Mouse (Mus musculus) kidney, embryonic 14.5 days (tissue): ENCODE results near the gene Arhgef15. TPM values are rescaled to one million over a fixed set of nuclear protein-coding genes. Genes with fewer than 3 reads are reported as not detected.
"Not testable (repeated sequence)": the region's sequence is repeated elsewhere in the genome, so short reads cannot be mapped to it uniquely, and the experiment has no call there.

Source experiments
- ATAC-seq: fragments of 200-750 bp; cut with Nextera tagmentation; 2 replicates; pipeline ENCODE4 v1.8.0; 2017; ENCODE audit warnings: moderate number of reproducible peaks, mild to moderate bottlenecking, moderate TSS enrichment, moderate library complexity; ENCODE audit not compliant: low FRiP score, low TSS enrichment
- H3K27ac ChIP-seq: fragments of 300-500 bp; sonication (generic); 2 replicates; pipeline ENCODE4 v1.5.1; 2014; ENCODE audit warnings: low read depth, mild to moderate bottlenecking, low read length, moderate library complexity, mixed read lengths
- H3K27me3 ChIP-seq: fragments of 300-500 bp; sonication (generic); 2 replicates; pipeline ENCODE4 v1.6.1; 2014; ENCODE audit warnings: mild to moderate bottlenecking, low read length; ENCODE audit not compliant: control insufficient read depth, insufficient read depth
- H3K36me3 ChIP-seq: fragments of 300-500 bp; sonication (generic); 2 replicates; pipeline ENCODE4 v1.6.1; 2014; ENCODE audit warnings: low read length, mixed read lengths; ENCODE audit not compliant: control insufficient read depth, insufficient read depth
- H3K4me1 ChIP-seq: fragments of 300-500 bp; sonication (generic); 2 replicates; pipeline ENCODE4 v1.6.1; 2014; ENCODE audit warnings: low read length, mixed read lengths; ENCODE audit not compliant: control insufficient read depth, insufficient read depth
- H3K4me2 ChIP-seq: fragments of 300-500 bp; sonication (generic); replicated peaks from 2 replicates; pipeline ENCODE4 v1.6.1; 2014; ENCODE audit warnings: low read depth, mild to moderate bottlenecking, low read length
- H3K4me3 ChIP-seq: fragments of 300-500 bp; sonication (generic); 2 replicates; pipeline ENCODE4 v1.5.1; 2014; ENCODE audit warnings: mild to moderate bottlenecking, low read length
- H3K9ac ChIP-seq: fragments of 300-500 bp; sonication (generic); 2 replicates; pipeline ENCODE4 v1.6.1; 2014; ENCODE audit warnings: low read depth, mild to moderate bottlenecking, low read length, moderate library complexity
- H3K9me3 ChIP-seq: fragments of 300-500 bp; sonication (generic); 2 replicates; pipeline ENCODE4 v1.6.1; 2016; ENCODE audit warnings: low read length; ENCODE audit not compliant: control insufficient read depth
- WGBS: fragments of 180-500 bp; shearing (Covaris S2); extraction: QIAGEN DNeasy Blood & Tissue Kit; methylation state at CpG from one replicate; pipeline ENCODE4 v1.1.7; 2014; 5-methylcytosine and 5-hydroxymethylcytosine counted together
- polyA plus RNA-seq: library from polyadenylated mRNA; unstranded; fragments of >200 nt; fragmentation: Nextera tagmentation; extraction: Ambion mirVana; gene quantifications from 2 replicates; pipeline ENCODE4 v1.2.1, GENCODE M21; 2014

The Arhgef15 gene
- polyA plus RNA-seq, 1 experiment from 2014 or later: 15.9 TPM

- Histone ChIP-seq H3K4me3 (no peak overlapping the region), H3K4me2 (no peak overlapping the region), H3K36me3 (peaks cover 63% of the 10 kb centered on the region), H3K4me1 (no peaks in the 10 kb centered on the region), H3K9ac (no peak overlapping the region), H3K27me3 (no peaks in the 10 kb centered on the region; the same call in 1 of the 2 replicates), H3K9me3 (no peaks in the 10 kb centered on the region), H3K27ac (no peak overlapping the region)
- WGBS: 89% methylated on average over 11 of the region's 11 CpGs
- ATAC-seq: no peak
These were observed 30.1 kb upstream of the Arhgef15 start for GRCm38 (mm10) chr11:68987365-68987882.

- H3K9me3 ChIP-seq: no peaks in the 10 kb centered on the region
- no peak overlapping the region for H3K4me2 ChIP-seq
- ATAC-seq: 0 out of 2 replicates have a peak, but pooled peaks have one; percentile 32
- H3K27ac ChIP-seq: no peak overlapping the region
- no peaks in the 10 kb centered on the region for H3K4me1 ChIP-seq
- H3K4me3 ChIP-seq: no peak overlapping the region
- no peaks in the 10 kb centered on the region; the same call in 1 of the 2 replicates for H3K27me3 ChIP-seq
- peaks cover 19% of the 10 kb centered on the region for H3K36me3 ChIP-seq
- no peak overlapping the region for H3K9ac ChIP-seq
- WGBS: 32% methylated on average over 4 of the region's 4 CpGs
These were observed 25.5 kb upstream of the Arhgef15 start for GRCm38 (mm10) chr11:68982639-68983369.

- no peak overlapping the region for H3K4me2 ChIP-seq
- H3K9me3 ChIP-seq: no peaks in the 10 kb centered on the region
- peaks cover 5% of the 10 kb centered on the region; the same call in 1 of the 2 replicates for H3K36me3 ChIP-seq
- ATAC-seq: no peak
- 62% methylated on average over 3 of the region's 3 CpGs for WGBS
- no peak overlapping the region for H3K27ac ChIP-seq
- no peak overlapping the region for H3K4me3 ChIP-seq
- no peaks in the 10 kb centered on the region for H3K4me1 ChIP-seq
- no peak overlapping the region for H3K9ac ChIP-seq
- no peaks in the 10 kb centered on the region for H3K27me3 ChIP-seq
These were observed 23.6 kb upstream of the Arhgef15 start for GRCm38 (mm10) chr11:68980919-68981318.

DNA sequence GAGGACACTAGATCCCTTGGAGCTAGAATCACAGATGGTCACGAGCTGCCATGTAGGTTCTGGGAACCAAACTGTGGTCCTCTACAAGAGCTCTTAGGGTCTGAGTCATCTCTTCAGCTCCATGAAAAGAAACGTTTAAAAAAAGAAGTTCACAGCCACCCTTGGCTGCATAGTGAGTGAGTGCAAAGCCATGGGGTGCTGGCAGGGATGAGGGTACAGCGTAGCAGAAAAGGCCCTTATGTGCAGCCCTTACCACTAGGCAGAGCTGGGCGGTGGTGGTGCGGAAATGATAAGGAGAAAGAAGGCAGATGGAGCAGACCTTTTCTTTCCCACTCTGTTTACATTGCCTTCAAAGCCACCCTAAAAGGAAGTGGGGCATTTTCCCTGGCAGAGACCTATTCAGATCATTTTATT is 22.0 kb upstream of the Arhgef15 start:
- Histone ChIP-seq H3K27me3 (no peaks in the 10 kb centered on the region), H3K4me1 (no peaks in the 10 kb centered on the region), H3K9me3 (no peaks in the 10 kb centered on the region), H3K4me2 (no peak overlapping the region), H3K9ac (no peak overlapping the region), H3K27ac (no peak overlapping the region), H3K4me3 (no peak overlapping the region), H3K36me3 (no peaks in the 10 kb centered on the region)
- ATAC-seq: no peak
- 76% methylated on average over 5 of the region's 5 CpGs for WGBS

DNA sequence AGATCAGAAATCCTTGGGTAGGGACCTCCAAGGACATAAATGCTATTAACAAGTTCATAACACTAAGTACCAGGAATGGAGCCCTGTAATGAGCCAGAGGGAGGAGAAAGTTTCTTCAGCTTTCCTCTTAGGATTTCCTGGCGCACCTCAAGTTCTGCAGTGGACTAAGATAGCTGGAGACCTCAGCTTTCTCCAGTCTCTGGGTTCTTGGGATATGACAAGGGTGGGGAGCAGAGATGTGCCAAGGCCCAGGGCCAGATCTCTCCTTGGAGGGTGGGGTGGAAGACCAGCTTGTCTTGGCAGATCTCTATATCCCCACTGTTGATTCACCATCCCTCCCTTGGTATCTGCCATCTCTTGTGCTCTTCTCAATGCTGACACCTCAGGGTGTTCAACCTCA is 18.3 kb upstream of the Arhgef15 start:
- H3K4me2 ChIP-seq: no peak overlapping the region
- H3K4me1 ChIP-seq: 0 out of 2 replicates have a peak, but pooled peaks cover 6% of the 10 kb centered on the region
- no peaks in the 10 kb centered on the region for H3K27me3 ChIP-seq
- no peak overlapping the region for H3K4me3 ChIP-seq
- H3K9ac ChIP-seq: no peak overlapping the region
- ATAC-seq: no peak
- H3K36me3 ChIP-seq: no peaks in the 10 kb centered on the region
- no peak overlapping the region for H3K27ac ChIP-seq
- 95% methylated on average over 1 of the region's 1 CpGs for WGBS
- H3K9me3 ChIP-seq: no peaks in the 10 kb centered on the region

DNA sequence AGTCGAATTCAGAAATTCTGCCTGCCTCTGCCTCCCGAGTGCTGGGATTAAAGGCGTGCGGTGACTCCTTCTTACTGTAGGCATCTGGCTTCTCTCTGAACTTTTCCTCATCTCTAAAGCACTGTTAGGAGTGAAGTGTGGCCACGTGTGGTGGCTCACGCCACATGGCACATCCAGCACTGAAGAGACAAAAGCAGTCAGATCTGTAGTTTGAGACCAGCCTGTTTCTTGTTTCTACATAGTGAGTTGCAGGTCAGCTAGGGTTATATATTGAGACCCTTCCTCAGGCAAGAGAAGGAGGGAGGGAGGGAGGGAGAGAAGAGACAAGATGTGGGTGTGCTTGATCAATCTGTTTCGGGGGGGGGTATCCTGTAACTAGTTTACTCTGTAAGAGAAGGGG is 17.8 kb upstream of the Arhgef15 start, which contains the start of gene Rangrf:
Rangrf (minus strand) TSS at position 101 of the 400 bp plus-strand sequence.
- Histone ChIP-seq H3K9ac (peak within 1 kb of the TSS; percentile 28; the same call in 1 of the 2 replicates), H3K36me3 (no peaks in the 10 kb centered on the region), H3K27ac (no peak within 1 kb of the TSS), H3K4me1 (0 out of 2 replicates have a peak, but pooled peaks cover 6% of the 10 kb centered on the region), H3K27me3 (no peaks in the 10 kb centered on the region), H3K9me3 (no peaks in the 10 kb centered on the region), H3K4me3 (peak within 1 kb of the TSS; percentile 48), H3K4me2 (peak within 1 kb of the TSS; percentile 61)
- ATAC-seq: no peak
- 84% methylated on average over 7 of the region's 7 CpGs for WGBS

DNA sequence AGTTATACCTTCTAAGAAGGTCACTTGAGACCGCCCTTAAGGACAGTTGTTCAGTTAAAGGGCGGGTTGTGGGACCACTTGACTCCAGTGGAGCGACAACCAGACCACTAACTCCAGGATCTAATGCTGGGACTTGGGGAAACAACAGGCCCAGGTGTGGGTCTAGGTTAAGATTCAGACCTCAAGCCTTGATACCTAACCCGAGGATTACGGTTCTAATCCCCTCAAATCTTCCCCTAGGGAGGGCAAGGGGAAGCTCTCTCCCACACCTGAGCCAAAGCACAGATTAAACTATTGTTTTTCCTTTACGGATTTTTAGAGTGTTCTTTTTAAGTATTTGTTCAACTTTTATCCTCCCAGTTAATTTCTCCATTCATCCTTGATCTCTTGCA is 16.8 kb upstream of the Arhgef15 start:
- 0 out of 2 replicates have a peak, but pooled peaks cover 6% of the 10 kb centered on the region for H3K4me1 ChIP-seq
- H3K27me3 ChIP-seq: no peaks in the 10 kb centered on the region
- no peaks in the 10 kb centered on the region for H3K36me3 ChIP-seq
- H3K9me3 ChIP-seq: no peaks in the 10 kb centered on the region
- no peak for ATAC-seq
- peak overlapping the region; percentile 48 for H3K4me3 ChIP-seq
- peak overlapping the region; percentile 28; the same call in 1 of the 2 replicates for H3K9ac ChIP-seq
- 40% methylated on average over 6 of the region's 6 CpGs for whole genome bisulfite sequencing
- peak overlapping the region; percentile 61 for H3K4me2 ChIP-seq
- no peak overlapping the region for H3K27ac ChIP-seq

GRCm38 (mm10) chr11:68973250-68974058 is 16.2 kb upstream of the Arhgef15 start:
- not testable (repeated sequence) for H3K27me3 ChIP-seq, H3K36me3 ChIP-seq, H3K4me1 ChIP-seq, H3K9me3 ChIP-seq, H3K27ac ChIP-seq
- under 1% methylated on average over 37 of the region's 38 CpGs for WGBS
- peak overlapping the region; percentile 28; the same call in 1 of the 2 replicates for H3K9ac ChIP-seq
- H3K4me2 ChIP-seq: peak overlapping the region; percentile 61
- peak overlapping the region; percentile 48 for H3K4me3 ChIP-seq
- peak; percentile 93 for ATAC-seq
